11 mouse cellular contexts compared by ENCODE assay signal in the genomic region with DNA sequence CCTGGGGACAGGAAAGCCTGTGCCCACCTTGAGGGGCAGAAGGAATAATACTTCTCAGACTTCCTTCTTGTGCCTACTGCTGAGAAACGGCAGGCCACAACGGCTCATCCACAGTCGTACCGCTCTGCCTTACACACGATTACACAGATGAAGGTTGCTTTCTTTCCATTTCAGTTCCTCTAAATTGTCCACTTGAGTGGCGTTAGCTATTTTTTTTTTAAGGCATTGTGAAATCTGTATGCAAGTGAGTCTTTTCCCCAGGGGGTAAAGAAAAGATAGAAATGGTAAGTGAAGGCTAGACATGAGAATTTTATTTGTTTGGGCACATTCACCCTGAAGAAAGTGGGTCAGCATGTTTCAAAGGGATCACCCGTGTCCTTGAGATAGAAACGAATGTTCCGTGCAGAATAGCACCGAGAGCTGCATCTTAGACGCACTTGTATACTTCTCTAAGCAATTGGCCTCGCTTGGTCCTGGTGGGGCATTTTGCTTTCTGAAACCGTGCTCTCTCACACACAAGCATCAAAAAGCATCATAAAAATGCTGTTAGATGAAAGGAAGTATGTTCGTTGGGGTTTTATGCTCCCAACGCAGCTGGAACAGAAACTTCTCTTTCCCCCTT. TPM values are rescaled to one million over a fixed set of nuclear protein-coding genes. Genes with fewer than 3 reads are reported as not detected.
DNase-seq lines count a peak whose midpoint lies in the region; ATAC-seq lines count a peak whose summit lies in the region.
"Had no signal": no experiment of that assay in that cellular context is flagged by ENCODE, and none has a peak within 500 bp of the region (broad histone marks: within the 10 kb centered on the region; RNA-seq: fewer than 3 reads in every experiment).

No protein-coding gene starts in this region.

- ATAC-seq in forebrain, embryonic 14.5 days = no peak
- ATAC-seq in limb, embryonic 15.5 days (ENCODE audit: insufficient number of reproducible peaks, low FRiP score, low TSS enrichment, low read depth) = no peak
- ATAC-seq: inflammation-experienced regulatory T-cells, adult 6 months had no signal

- no peak overlapping the region for H3K4me3 ChIP-seq in forebrain, embryonic 14.5 days (ENCODE audit: low read depth, low read length)
- no peak overlapping the region for H3K4me3 ChIP-seq in limb, embryonic 15.5 days
- H3K4me3 ChIP-seq: liver, embryonic 13.5 days had no signal

- H3K27ac ChIP-seq in forebrain, embryonic 14.5 days (ENCODE audit: low read depth, low read length) = no peak overlapping the region
- 0 out of 2 replicates have a peak overlapping the region, but pooled peaks have one; percentile 44 for H3K27ac ChIP-seq in limb, embryonic 15.5 days
- H3K27ac ChIP-seq: liver, embryonic 13.5 days had no signal

- peak overlapping the region; percentile 4; the same call in 1 of the 2 replicates for H3K4me2 ChIP-seq in forebrain, embryonic 14.5 days (ENCODE audit: low read length)
- no peak overlapping the region for H3K4me2 ChIP-seq in limb, embryonic 15.5 days
- H3K4me2 ChIP-seq: liver, embryonic 13.5 days had no signal

- H3K9me3 ChIP-seq in forebrain, embryonic 14.5 days (replicated peaks; ENCODE audit: control insufficient read depth, low read length) = no peaks in the 10 kb centered on the region
- no peaks in the 10 kb centered on the region for H3K9me3 ChIP-seq in limb, embryonic 15.5 days
- H3K9me3 ChIP-seq: G1E; liver, embryonic 13.5 days had no signal

- peak; percentile 15 for DNase-seq in thymus, postnatal 25 days
- no peak for DNase-seq in thymus, postnatal 14 days
- peak; percentile 25 for DNase-seq in forebrain, embryonic 14.5 days (ENCODE audit: low spot score)
- DNase-seq in kidney, postnatal 25 days = no peak
- DNase-seq in lung, postnatal 25 days (ENCODE audit: low spot score) = no peak
- no peak for DNase-seq in heart, adult 9 months (ENCODE audit: low spot score in 2 of 2)
- DNase-seq: gastrocnemius, postnatal 14 days; liver, embryonic 13.5 days had no signal

- 29% methylated on average over 15 of the region's 15 CpGs for WGBS in forebrain, embryonic 14.5 days
- WGBS in limb, embryonic 15.5 days = 52% methylated on average over 15 of the region's 15 CpGs

- peaks cover 17% of the 10 kb centered on the region for H3K4me1 ChIP-seq in forebrain, embryonic 14.5 days (ENCODE audit: control insufficient read depth, insufficient read depth, low read length)
- peaks cover 37% of the 10 kb centered on the region for H3K4me1 ChIP-seq in limb, embryonic 15.5 days

- no peaks in the 10 kb centered on the region for H3K27me3 ChIP-seq in forebrain, embryonic 14.5 days (replicated peaks; ENCODE audit: control insufficient read depth, insufficient read depth, low read length)
- H3K27me3 ChIP-seq in limb, embryonic 15.5 days = no peaks in the 10 kb centered on the region

- H3K36me3 ChIP-seq in forebrain, embryonic 14.5 days (ENCODE audit: control insufficient read depth, insufficient read depth, low read length) = no peaks in the 10 kb centered on the region
- no peaks in the 10 kb centered on the region for H3K36me3 ChIP-seq in limb, embryonic 15.5 days
- H3K36me3 ChIP-seq: G1E; liver, embryonic 13.5 days had no signal

- no peak overlapping the region for H3K9ac ChIP-seq in forebrain, embryonic 14.5 days (ENCODE audit: low read length)
- no peak overlapping the region for H3K9ac ChIP-seq in limb, embryonic 15.5 days
- H3K9ac ChIP-seq: liver, embryonic 13.5 days had no signal

RNA-seq across cellular contexts. Expression of gene 1700024P04Rik, which starts 46.3 kb away (rescaled TPM):
- not detected in 2 replicates for polyA plus RNA-seq in forebrain, embryonic 14.5 days (2014; fragmentation: Nextera tagmentation; extraction: Ambion mirVana)
- not detected in 2 replicates for polyA plus RNA-seq in limb, embryonic 15.5 days (2015; fragmentation: Nextera tagmentation; extraction: Ambion mirVana)
- polyA plus RNA-seq: G1E; inflammation-experienced regulatory T-cells, adult 6 months; liver, embryonic 13.5 days had no signal

Comparison
In these comparisons a context has a peak if more than half of its experiments do, and no peak if none do; other contexts are left out.
1. DNase-seq: peak in thymus, postnatal 25 days (single experiment) and forebrain, embryonic 14.5 days (single experiment); none in thymus, postnatal 14 days (single experiment), kidney, postnatal 25 days (0 of 2), lung, postnatal 25 days (single experiment) and heart, adult 9 months (0 of 2).